Comparison of ENCODE assay signal across 23 mouse cellular contexts in genomic region chr5:31955184-31955583, GRCm38 (mm10).
"Had no signal": no experiment of that assay in that cellular context is flagged by ENCODE, and none has a peak within 500 bp of the region (broad histone marks: within the 10 kb centered on the region; RNA-seq: fewer than 3 reads in every experiment).

No protein-coding gene starts in this region.

- DNase-seq: kidney, adult 9 months; kidney, postnatal 25 days; liver; lung, adult 18-20 months; lung, postnatal 10 days; lung, postnatal 36 days; retina, postnatal 1 day; right cerebral cortex, postnatal 25 days; spleen, adult 18-20 months; thymus, postnatal 25 days had no signal

- H3K9ac ChIP-seq: limb, embryonic 13.5 days; liver, embryonic 12.5 days; liver, embryonic 15.5 days; lung, embryonic 15.5 days; midbrain, embryonic 13.5 days; neural tube, embryonic 13.5 days; stomach, embryonic 15.5 days had no signal

- H3K9me3 ChIP-seq: limb, embryonic 10.5 days; limb, embryonic 13.5 days; liver, embryonic 12.5 days; liver, embryonic 15.5 days; lung, embryonic 15.5 days; megakaryocyte, embryonic 14.5 days; midbrain, embryonic 10.5 days; midbrain, embryonic 13.5 days; neural tube, embryonic 13.5 days; stomach, embryonic 15.5 days had no signal

- ATAC-seq: liver, embryonic 12.5 days; midbrain, embryonic 13.5 days; midbrain, embryonic 16.5 days had no signal

- H3K4me3 ChIP-seq: limb, embryonic 10.5 days; limb, embryonic 13.5 days; liver, embryonic 12.5 days; liver, embryonic 15.5 days; lung, embryonic 15.5 days; megakaryocyte, embryonic 14.5 days; midbrain, embryonic 10.5 days; midbrain, embryonic 13.5 days; myocyte; neural tube, embryonic 13.5 days; stomach, embryonic 15.5 days had no signal

- H3K36me3 ChIP-seq: limb, embryonic 10.5 days; limb, embryonic 13.5 days; liver, embryonic 12.5 days; liver, embryonic 15.5 days; lung, embryonic 15.5 days; midbrain, embryonic 10.5 days; midbrain, embryonic 13.5 days; neural tube, embryonic 13.5 days; stomach, embryonic 15.5 days had no signal

- H3K27ac ChIP-seq: kidney, postnatal 0 days; limb, embryonic 10.5 days; limb, embryonic 13.5 days; liver, embryonic 12.5 days; liver, embryonic 15.5 days; lung, embryonic 15.5 days; midbrain, embryonic 10.5 days; midbrain, embryonic 13.5 days; neural tube, embryonic 13.5 days had no signal

- H3K4me1 ChIP-seq: limb, embryonic 10.5 days; limb, embryonic 13.5 days; liver, embryonic 12.5 days; liver, embryonic 15.5 days; lung, embryonic 15.5 days; megakaryocyte, embryonic 14.5 days; neural tube, embryonic 13.5 days; stomach, embryonic 15.5 days had no signal

- H3K4me2 ChIP-seq: limb, embryonic 13.5 days; liver, embryonic 12.5 days; liver, embryonic 15.5 days; lung, embryonic 15.5 days; midbrain, embryonic 13.5 days; neural tube, embryonic 13.5 days; stomach, embryonic 15.5 days had no signal

- H3K27me3 ChIP-seq: limb, embryonic 13.5 days; liver, embryonic 12.5 days; liver, embryonic 15.5 days; lung, embryonic 15.5 days; megakaryocyte, embryonic 14.5 days; midbrain, embryonic 13.5 days; neural tube, embryonic 13.5 days; stomach, embryonic 15.5 days had no signal
